Mouse (Mus musculus): ENCODE results near the gene Ncam1. TPM values are rescaled to one million over a fixed set of nuclear protein-coding genes. Genes with fewer than 3 reads are reported as not detected.

Ncam1 gene
- polyA plus RNA-seq, 1 experiment from 2014 or later: 28.2 TPM

GRCm38 (mm10) chr9:49635668-49636326, 162.9 kb downstream of the Ncam1 start:
- WGBS: 55% methylated on average over 11 of the region's 11 CpGs
- no peak overlapping the region for H3K9ac ChIP-seq
- no peak overlapping the region for H3K4me2 ChIP-seq
- H3K27me3 ChIP-seq: no peaks in the 10 kb centered on the region
- no peaks in the 10 kb centered on the region for H3K9me3 ChIP-seq
- H3K4me1 ChIP-seq: no peaks in the 10 kb centered on the region
- H3K27ac ChIP-seq: no peak overlapping the region
- H3K36me3 ChIP-seq: no peaks in the 10 kb centered on the region
- H3K4me3 ChIP-seq: no peak overlapping the region
- ATAC-seq (ENCODE audit: borderline replicate concordance, extremely low read depth, low FRiP score, low TSS enrichment): no peak

- Histone ChIP-seq H3K4me2 (no peak overlapping the region), H3K4me1 (no peaks in the 10 kb centered on the region), H3K9me3 (no peaks in the 10 kb centered on the region), H3K36me3 (no peaks in the 10 kb centered on the region), H3K27me3 (no peaks in the 10 kb centered on the region), H3K9ac (no peak overlapping the region), H3K27ac (no peak overlapping the region), H3K4me3 (no peak overlapping the region)
- 76% methylated on average over 2 of the region's 2 CpGs for WGBS
- no peak for ATAC-seq (ENCODE audit: borderline replicate concordance, extremely low read depth, low FRiP score, low TSS enrichment)
These were observed 166.1 kb downstream of the Ncam1 start for GRCm38 (mm10) chr9:49632591-49632990.

GRCm38 (mm10) chr9:49630336-49630735, 168.4 kb downstream of the Ncam1 start:
- Histone ChIP-seq H3K4me1 (no peaks in the 10 kb centered on the region), H3K27ac (no peak overlapping the region), H3K36me3 (no peaks in the 10 kb centered on the region), H3K4me2 (no peak overlapping the region), H3K27me3 (no peaks in the 10 kb centered on the region), H3K4me3 (no peak overlapping the region), H3K9me3 (no peaks in the 10 kb centered on the region), H3K9ac (no peak overlapping the region)
- no peak for ATAC-seq (ENCODE audit: borderline replicate concordance, extremely low read depth, low FRiP score, low TSS enrichment)
- 65% methylated on average over 2 of the region's 2 CpGs for WGBS

GRCm38 (mm10) chr9:49624910-49625309, 173.8 kb downstream of the Ncam1 start:
- Histone ChIP-seq H3K36me3 (no peaks in the 10 kb centered on the region), H3K4me1 (no peaks in the 10 kb centered on the region), H3K27me3 (no peaks in the 10 kb centered on the region), H3K27ac (no peak overlapping the region), H3K4me2 (no peak overlapping the region), H3K4me3 (no peak overlapping the region), H3K9me3 (no peaks in the 10 kb centered on the region), H3K9ac (no peak overlapping the region)
- 91% methylated on average over 6 of the region's 6 CpGs for WGBS
- ATAC-seq (ENCODE audit: borderline replicate concordance, extremely low read depth, low FRiP score, low TSS enrichment): no peak

GRCm38 (mm10) chr9:49623934-49624505, 174.7 kb downstream of the Ncam1 start:
- Histone ChIP-seq H3K9me3 (no peaks in the 10 kb centered on the region), H3K27ac (no peak overlapping the region), H3K4me3 (no peak overlapping the region), H3K9ac (no peak overlapping the region), H3K36me3 (no peaks in the 10 kb centered on the region), H3K4me2 (no peak overlapping the region), H3K27me3 (no peaks in the 10 kb centered on the region), H3K4me1 (no peaks in the 10 kb centered on the region)
- 49% methylated on average over 3 of the region's 3 CpGs for WGBS
- no peak for ATAC-seq (ENCODE audit: borderline replicate concordance, extremely low read depth, low FRiP score, low TSS enrichment)

GRCm38 (mm10) chr9:49622928-49623676, 175.6 kb downstream of the Ncam1 start:
- ATAC-seq (ENCODE audit: borderline replicate concordance, extremely low read depth, low FRiP score, low TSS enrichment): no peak
- H3K36me3 ChIP-seq: no peaks in the 10 kb centered on the region
- H3K9ac ChIP-seq: no peak overlapping the region
- no peaks in the 10 kb centered on the region for H3K27me3 ChIP-seq
- H3K9me3 ChIP-seq: no peaks in the 10 kb centered on the region
- no peak overlapping the region for H3K4me3 ChIP-seq
- no peak overlapping the region for H3K4me2 ChIP-seq
- 75% methylated on average over 9 of the region's 9 CpGs for WGBS
- H3K4me1 ChIP-seq: no peaks in the 10 kb centered on the region
- no peak overlapping the region for H3K27ac ChIP-seq

- Histone ChIP-seq H3K4me3 (no peak overlapping the region), H3K4me1 (no peaks in the 10 kb centered on the region), H3K9ac (no peak overlapping the region), H3K4me2 (no peak overlapping the region), H3K36me3 (no peaks in the 10 kb centered on the region), H3K27ac (no peak overlapping the region), H3K27me3 (no peaks in the 10 kb centered on the region), H3K9me3 (no peaks in the 10 kb centered on the region)
- 91% methylated on average over 11 of the region's 11 CpGs for WGBS
- ATAC-seq (ENCODE audit: borderline replicate concordance, extremely low read depth, low FRiP score, low TSS enrichment): no peak
These were observed 177.0 kb downstream of the Ncam1 start for GRCm38 (mm10) chr9:49621691-49622090.

- ATAC-seq (ENCODE audit: borderline replicate concordance, extremely low read depth, low FRiP score, low TSS enrichment): no peak
- Histone ChIP-seq H3K9me3 (no peaks in the 10 kb centered on the region), H3K4me1 (no peaks in the 10 kb centered on the region), H3K27ac (no peak overlapping the region), H3K9ac (no peak overlapping the region), H3K27me3 (no peaks in the 10 kb centered on the region), H3K36me3 (no peaks in the 10 kb centered on the region), H3K4me3 (no peak overlapping the region), H3K4me2 (no peak overlapping the region)
- 80% methylated on average over 9 of the region's 9 CpGs for WGBS
These were observed 179.9 kb downstream of the Ncam1 start for GRCm38 (mm10) chr9:49618699-49619392.

- no peak for ATAC-seq (ENCODE audit: borderline replicate concordance, extremely low read depth, low FRiP score, low TSS enrichment)
- Histone ChIP-seq H3K9me3 (no peaks in the 10 kb centered on the region), H3K27ac (no peak overlapping the region), H3K27me3 (no peaks in the 10 kb centered on the region), H3K36me3 (no peaks in the 10 kb centered on the region), H3K4me1 (no peaks in the 10 kb centered on the region), H3K9ac (no peak overlapping the region), H3K4me2 (no peak overlapping the region), H3K4me3 (no peak overlapping the region)
- WGBS: 66% methylated on average over 2 of the region's 2 CpGs
These were observed 180.5 kb downstream of the Ncam1 start for GRCm38 (mm10) chr9:49618266-49618665.

- no peak overlapping the region for H3K4me2 ChIP-seq
- no peak overlapping the region for H3K4me3 ChIP-seq
- no peak overlapping the region for H3K9ac ChIP-seq
- no peaks in the 10 kb centered on the region for H3K4me1 ChIP-seq
- no peaks in the 10 kb centered on the region for H3K36me3 ChIP-seq
- H3K27me3 ChIP-seq: no peaks in the 10 kb centered on the region
- H3K27ac ChIP-seq: no peak overlapping the region
- ATAC-seq (ENCODE audit: borderline replicate concordance, extremely low read depth, low FRiP score, low TSS enrichment): no peak
- 6% methylated on average over 3 of the region's 3 CpGs for WGBS
- no peaks in the 10 kb centered on the region for H3K9me3 ChIP-seq
These were observed 181.5 kb downstream of the Ncam1 start for GRCm38 (mm10) chr9:49617216-49617615.

GRCm38 (mm10) chr9:49612387-49612786, 186.3 kb downstream of the Ncam1 start:
- Histone ChIP-seq H3K4me2 (no peak overlapping the region), H3K4me1 (no peaks in the 10 kb centered on the region), H3K27me3 (no peaks in the 10 kb centered on the region), H3K27ac (no peak overlapping the region), H3K4me3 (no peak overlapping the region), H3K36me3 (no peaks in the 10 kb centered on the region), H3K9ac (no peak overlapping the region), H3K9me3 (no peaks in the 10 kb centered on the region)
- no peak for ATAC-seq (ENCODE audit: borderline replicate concordance, extremely low read depth, low FRiP score, low TSS enrichment)

- 55% methylated on average over 2 of the region's 2 CpGs for WGBS
- Histone ChIP-seq H3K9me3 (no peaks in the 10 kb centered on the region), H3K4me2 (no peak overlapping the region), H3K9ac (no peak overlapping the region), H3K4me1 (no peaks in the 10 kb centered on the region), H3K27me3 (no peaks in the 10 kb centered on the region), H3K36me3 (no peaks in the 10 kb centered on the region), H3K27ac (no peak overlapping the region), H3K4me3 (no peak overlapping the region)
- ATAC-seq (ENCODE audit: borderline replicate concordance, extremely low read depth, low FRiP score, low TSS enrichment): no peak
These were observed 190.5 kb downstream of the Ncam1 start for GRCm38 (mm10) chr9:49608191-49608590.

Data from lung, embryonic 15.5 days (tissue).